Mouse (Mus musculus) MEL-GATA-1-ER (cell line): ENCODE data around the gene Tcerg1l.

Experiments
- DNase-seq: peaks from one replicate; pipeline ENCODE4 v3.0.0-alpha.2; 2012; ENCODE audit warnings: low read depth; ENCODE audit errors: extremely low read depth

Gene Tcerg1l

GRCm38 (mm10) chr7:138357475-138357874 is 40.1 kb downstream of the Tcerg1l start:
- DNase-seq, result no peak

- DNase-seq, result no peak
Measured at GRCm38 (mm10) chr7:138356655-138357449, 40.7 kb downstream of the Tcerg1l start.

- no peak for DNase-seq
Measured at GRCm38 (mm10) chr7:138345451-138345850, 52.1 kb downstream of the Tcerg1l start.

- DNase-seq, result no peak
Measured at GRCm38 (mm10) chr7:138338451-138338850, 59.1 kb downstream of the Tcerg1l start.

GRCm38 (mm10) chr7:138337946-138338345 is 59.6 kb downstream of the Tcerg1l start:
- DNase-seq, result no peak

GRCm38 (mm10) chr7:138332504-138333168 is 64.9 kb downstream of the Tcerg1l start:
- DNase-seq, result no peak

- no peak for DNase-seq
Measured at GRCm38 (mm10) chr7:138331266-138331665, 66.3 kb downstream of the Tcerg1l start.

GRCm38 (mm10) chr7:138328637-138329036 is 68.9 kb downstream of the Tcerg1l start:
- DNase-seq, result no peak

- no peak for DNase-seq
Measured at GRCm38 (mm10) chr7:138326760-138327159, 70.8 kb downstream of the Tcerg1l start.

GRCm38 (mm10) chr7:138313733-138314132 is 83.8 kb downstream of the Tcerg1l start:
- DNase-seq, result no peak

GRCm38 (mm10) chr7:138306126-138306525 is 91.4 kb downstream of the Tcerg1l start:
- no peak for DNase-seq

- DNase-seq, result no peak
Measured at GRCm38 (mm10) chr7:138284790-138285189, 112.7 kb downstream of the Tcerg1l start.

- DNase-seq, result no peak
Measured at GRCm38 (mm10) chr7:138275263-138275662, 122.3 kb downstream of the Tcerg1l start.

- DNase-seq, result no peak
Measured at GRCm38 (mm10) chr7:138271328-138271727, 126.2 kb downstream of the Tcerg1l start.

GRCm38 (mm10) chr7:138269386-138269785 is 128.1 kb downstream of the Tcerg1l start:
- DNase-seq, result no peak

GRCm38 (mm10) chr7:138267976-138268646 is 129.4 kb downstream of the Tcerg1l start:
- DNase-seq, result no peak

- no peak for DNase-seq
Measured at GRCm38 (mm10) chr7:138248612-138249011, 148.9 kb downstream of the Tcerg1l start.

- DNase-seq, result no peak
Measured at GRCm38 (mm10) chr7:138248176-138248575, 149.4 kb downstream of the Tcerg1l start.

- no peak for DNase-seq
Measured at GRCm38 (mm10) chr7:138246684-138247083, 150.8 kb downstream of the Tcerg1l start.

GRCm38 (mm10) chr7:138242229-138242628 is 155.3 kb downstream of the Tcerg1l start:
- no peak for DNase-seq

GRCm38 (mm10) chr7:138237708-138238225 is 159.8 kb downstream of the Tcerg1l start:
- no peak for DNase-seq

- no peak for DNase-seq
Measured at GRCm38 (mm10) chr7:138224252-138224651, 173.3 kb downstream of the Tcerg1l start.
